Mouse (Mus musculus): Measurements from ENCODE around the gene Plod3. TPM values are rescaled to one million over a fixed set of nuclear protein-coding genes. Genes with fewer than 3 reads are reported as not detected.
A peak's percentile ranks its signal among the peaks of the same experiment; 100 is the strongest.

Gene Plod3
- polyA plus RNA-seq, 1 experiment: 26.1 TPM

GRCm38 (mm10) chr5:137030416-137030810 lies 43.6 kb downstream of the Plod3 start:
- no peak overlapping the region for H3K4me3 ChIP-seq (replicated peaks; ENCODE audit: control insufficient read depth, low read depth, low read length)
- peaks cover 1% of the 10 kb centered on the region for H3K4me1 ChIP-seq (ENCODE audit: control insufficient read depth, insufficient read depth, low read length)
- TF ChIP-seq POLR2A (IDR thresholded peaks at IDR 0.05; ENCODE audit: borderline replicate concordance, control insufficient read depth, low read depth, low read length) (no peak), CTCF (IDR thresholded peaks at IDR 0.05; ENCODE audit: control insufficient read depth, insufficient read depth, low read length) (no peak)
- H3K27ac ChIP-seq (ENCODE audit: control insufficient read depth, insufficient read depth, low read depth, low read length, poor library complexity): no peak overlapping the region
- 14% methylated on average over 22 of the region's 22 CpGs for WGBS

GRCm38 (mm10) chr5:137031076-137032032 lies 44.5 kb downstream of the Plod3 start:
- no peak overlapping the region for H3K4me3 ChIP-seq (replicated peaks; ENCODE audit: control insufficient read depth, low read depth, low read length)
- 3% methylated on average over 78 of the region's 78 CpGs for WGBS
- TF ChIP-seq POLR2A (IDR thresholded peaks at IDR 0.05; ENCODE audit: borderline replicate concordance, control insufficient read depth, low read depth, low read length): no peak
- no peak for TF ChIP-seq CTCF (IDR thresholded peaks at IDR 0.05; ENCODE audit: control insufficient read depth, insufficient read depth, low read length)

GRCm38 (mm10) chr5:137032033-137032421 lies 45.2 kb downstream of the Plod3 start:
- TF ChIP-seq POLR2A (IDR thresholded peaks at IDR 0.05; ENCODE audit: borderline replicate concordance, control insufficient read depth, low read depth, low read length): no peak
- TF ChIP-seq CTCF (IDR thresholded peaks at IDR 0.05; ENCODE audit: control insufficient read depth, insufficient read depth, low read length): no peak
- H3K4me1 ChIP-seq (ENCODE audit: control insufficient read depth, insufficient read depth, low read length): peaks cover 1% of the 10 kb centered on the region
- H3K4me3 ChIP-seq (replicated peaks; ENCODE audit: control insufficient read depth, low read depth, low read length): peak overlapping the region; percentile 46
- H3K27ac ChIP-seq (ENCODE audit: control insufficient read depth, insufficient read depth, low read depth, low read length, poor library complexity): no peak overlapping the region; the same call in 1 of the 2 replicates
- under 1% methylated on average over 33 of the region's 33 CpGs for WGBS

More at GRCm38 (mm10) chr5:137031076-137032032, 44.5 kb downstream of the Plod3 start:
- Histone ChIP-seq H3K27ac (ENCODE audit: control insufficient read depth, insufficient read depth, low read depth, low read length, poor library complexity) (no peak overlapping the region; the same call in 1 of the 2 replicates), H3K4me1 (ENCODE audit: control insufficient read depth, insufficient read depth, low read length) (peaks cover 1% of the 10 kb centered on the region)

- Histone ChIP-seq H3K4me1 (ENCODE audit: control insufficient read depth, insufficient read depth, low read length) (peaks cover 1% of the 10 kb centered on the region), H3K27ac (ENCODE audit: control insufficient read depth, insufficient read depth, low read depth, low read length, poor library complexity) (no peak overlapping the region), H3K4me3 (replicated peaks; ENCODE audit: control insufficient read depth, low read depth, low read length) (peak overlapping the region; percentile 21)
- under 1% methylated on average over 49 of the region's 49 CpGs for WGBS
- TF ChIP-seq CTCF (IDR thresholded peaks at IDR 0.05; ENCODE audit: control insufficient read depth, insufficient read depth, low read length): no peak
These were observed 45.8 kb downstream of the Plod3 start for GRCm38 (mm10) chr5:137032641-137033074.

- TF ChIP-seq CTCF (IDR thresholded peaks at IDR 0.05; ENCODE audit: control insufficient read depth, insufficient read depth, low read length) (no peak), POLR2A (IDR thresholded peaks at IDR 0.05; ENCODE audit: borderline replicate concordance, control insufficient read depth, low read depth, low read length) (no peak)
- Histone ChIP-seq H3K4me3 (replicated peaks; ENCODE audit: control insufficient read depth, low read depth, low read length) (no peak overlapping the region), H3K27ac (ENCODE audit: control insufficient read depth, insufficient read depth, low read depth, low read length, poor library complexity) (no peak overlapping the region), H3K4me1 (ENCODE audit: control insufficient read depth, insufficient read depth, low read length) (peaks cover 1% of the 10 kb centered on the region; the same call in 1 of the 2 replicates)
- 83% methylated on average over 13 of the region's 13 CpGs for WGBS
These were observed 49.4 kb downstream of the Plod3 start for GRCm38 (mm10) chr5:137036211-137036610.

GRCm38 (mm10) chr5:137039453-137039852 lies 52.6 kb downstream of the Plod3 start:
- Histone ChIP-seq H3K4me1 (ENCODE audit: control insufficient read depth, insufficient read depth, low read length) (no peaks in the 10 kb centered on the region), H3K27ac (ENCODE audit: control insufficient read depth, insufficient read depth, low read depth, low read length, poor library complexity) (no peak overlapping the region), H3K4me3 (replicated peaks; ENCODE audit: control insufficient read depth, low read depth, low read length) (no peak overlapping the region)
- WGBS: 93% methylated on average over 10 of the region's 10 CpGs
- TF ChIP-seq POLR2A (IDR thresholded peaks at IDR 0.05; ENCODE audit: borderline replicate concordance, control insufficient read depth, low read depth, low read length): no peak
- TF ChIP-seq CTCF (IDR thresholded peaks at IDR 0.05; ENCODE audit: control insufficient read depth, insufficient read depth, low read length): no peak

- Histone ChIP-seq H3K4me1 (ENCODE audit: control insufficient read depth, insufficient read depth, low read length) (no peaks in the 10 kb centered on the region; the same call in 1 of the 2 replicates), H3K4me3 (replicated peaks; ENCODE audit: control insufficient read depth, low read depth, low read length) (no peak overlapping the region), H3K27ac (ENCODE audit: control insufficient read depth, insufficient read depth, low read depth, low read length, poor library complexity) (no peak overlapping the region)
- WGBS: 86% methylated on average over 10 of the region's 10 CpGs
- TF ChIP-seq CTCF (IDR thresholded peaks at IDR 0.05; ENCODE audit: control insufficient read depth, insufficient read depth, low read length): no peak
- no peak for TF ChIP-seq POLR2A (IDR thresholded peaks at IDR 0.05; ENCODE audit: borderline replicate concordance, control insufficient read depth, low read depth, low read length)
These were observed 54.6 kb downstream of the Plod3 start for GRCm38 (mm10) chr5:137041442-137041841.

GRCm38 (mm10) chr5:137043997-137044396 lies 57.2 kb downstream of the Plod3 start:
- no peaks in the 10 kb centered on the region; the same call in 1 of the 2 replicates for H3K4me1 ChIP-seq (ENCODE audit: control insufficient read depth, insufficient read depth, low read length)
- no peak overlapping the region for H3K4me3 ChIP-seq (replicated peaks; ENCODE audit: control insufficient read depth, low read depth, low read length)
- 90% methylated on average over 7 of the region's 7 CpGs for WGBS
- no peak overlapping the region for H3K27ac ChIP-seq (ENCODE audit: control insufficient read depth, insufficient read depth, low read depth, low read length, poor library complexity)
- no peak for TF ChIP-seq POLR2A (IDR thresholded peaks at IDR 0.05; ENCODE audit: borderline replicate concordance, control insufficient read depth, low read depth, low read length)
- no peak for TF ChIP-seq CTCF (IDR thresholded peaks at IDR 0.05; ENCODE audit: control insufficient read depth, insufficient read depth, low read length)
